Mouse (Mus musculus) Muller cell, postnatal 12 days (primary cell): ENCODE measurements around the gene Rasgrf2.
"Not testable (repeated sequence)": the region's sequence is repeated elsewhere in the genome, so short reads cannot be mapped to it uniquely, and the experiment has no call there.

Source experiments
- DNase-seq: peaks from one replicate; pipeline ENCODE4 v3.0.0-alpha.2; 2015; ENCODE audit errors: inconsistent ontology term

The Rasgrf2 gene

DNA sequence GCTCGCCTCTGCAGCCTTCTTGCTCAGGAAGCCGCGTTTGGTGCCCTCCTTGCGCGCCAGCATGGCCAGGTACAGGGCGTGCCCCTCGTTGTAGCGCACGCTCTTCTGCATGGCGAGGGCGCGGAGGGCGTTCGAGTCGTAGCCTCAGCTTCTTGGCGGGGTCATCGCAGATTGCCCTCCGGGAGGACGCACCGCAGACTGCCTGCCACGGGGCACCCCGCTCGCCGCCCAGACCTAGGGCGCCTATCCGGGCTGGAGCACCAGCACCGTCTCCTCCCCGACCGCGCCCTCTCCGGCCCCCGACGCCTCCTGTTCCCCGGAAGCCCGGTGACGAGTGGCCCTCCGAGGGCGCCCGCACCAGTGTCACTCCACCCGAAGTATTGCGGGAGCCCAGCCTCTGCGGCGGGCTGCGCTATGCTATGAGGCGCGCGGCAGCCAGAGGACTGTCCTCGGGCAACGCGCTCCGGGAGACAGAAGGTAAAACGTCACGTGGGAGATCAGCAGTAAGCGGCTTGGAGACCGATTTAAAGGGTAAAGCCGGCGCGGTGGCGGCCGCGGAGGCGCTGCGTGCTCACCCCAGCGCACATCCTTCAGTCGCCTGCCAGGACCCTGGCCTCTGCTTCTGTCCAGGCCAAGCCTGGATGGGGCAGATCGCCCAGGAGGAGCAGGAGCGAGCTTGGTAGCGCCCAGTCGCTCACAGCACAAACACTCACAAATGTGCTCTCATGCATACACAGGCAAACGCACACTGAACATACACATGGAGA lies at the start of gene Rasgrf2:
Rasgrf2 (minus strand) TSS at position 273 of the 767 bp plus-strand sequence.
- DNase-seq = peak; percentile 58

DNA sequence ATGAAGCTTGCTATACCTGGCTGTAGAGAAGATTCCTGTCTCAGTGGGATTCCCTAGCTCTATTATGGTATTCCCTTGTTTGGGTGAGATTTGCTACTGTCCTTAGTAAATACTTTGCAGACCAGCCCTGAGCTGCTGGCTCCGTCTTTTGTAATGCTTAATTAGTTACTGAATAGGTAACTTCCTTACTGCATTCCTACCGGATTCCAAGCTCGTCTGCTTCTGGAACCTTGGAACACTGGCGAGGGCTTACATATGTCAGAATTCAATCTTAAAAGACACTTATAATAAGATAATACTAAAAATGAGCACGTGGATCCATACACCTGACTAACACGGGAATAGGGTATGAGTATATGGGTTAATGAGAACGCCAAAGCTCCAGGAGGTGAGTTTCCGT lies 41.2 kb upstream of the Rasgrf2 start:
- DNase-seq = not testable (repeated sequence)

DNA sequence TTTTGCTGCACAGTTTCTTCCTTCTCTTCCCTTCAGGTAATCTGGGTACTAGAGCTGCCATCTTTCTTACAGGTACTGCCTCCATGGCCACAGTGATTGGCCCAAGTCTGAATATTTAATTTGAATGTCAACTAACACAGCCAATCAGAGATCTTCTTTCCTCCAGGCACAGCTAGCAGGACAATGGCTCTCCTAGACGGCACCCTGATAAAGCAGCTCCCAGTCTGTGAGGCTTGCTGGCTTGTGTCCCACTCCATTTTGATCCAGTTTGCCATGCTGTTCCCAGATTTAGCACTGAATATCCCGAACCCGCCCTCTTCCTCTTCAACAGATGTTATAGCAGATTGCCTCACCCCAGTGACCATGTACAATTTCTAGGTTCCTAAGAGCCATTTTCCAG lies 19.1 kb upstream of the Rasgrf2 start:
- DNase-seq = no peak

DNA sequence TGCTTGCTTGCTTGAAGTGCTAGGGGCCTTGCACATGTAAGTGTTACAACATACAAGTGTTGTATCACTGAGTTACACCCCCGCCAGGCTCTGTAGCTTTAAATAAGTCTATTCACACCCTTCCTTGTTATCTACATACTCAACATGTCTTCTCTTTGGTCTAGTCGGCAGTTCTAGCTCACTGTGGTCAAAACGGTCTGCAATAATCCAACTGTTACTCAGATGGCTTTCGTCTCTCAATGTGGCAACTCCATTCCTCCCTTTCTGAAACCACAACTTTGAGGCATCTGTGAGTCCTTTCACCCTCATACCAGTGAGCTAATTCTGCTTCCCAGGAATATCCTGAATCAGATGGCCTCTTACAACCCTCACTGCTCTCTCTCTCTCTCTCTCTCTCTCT lies 17.4 kb upstream of the Rasgrf2 start:
- DNase-seq = peak; percentile 36

DNA sequence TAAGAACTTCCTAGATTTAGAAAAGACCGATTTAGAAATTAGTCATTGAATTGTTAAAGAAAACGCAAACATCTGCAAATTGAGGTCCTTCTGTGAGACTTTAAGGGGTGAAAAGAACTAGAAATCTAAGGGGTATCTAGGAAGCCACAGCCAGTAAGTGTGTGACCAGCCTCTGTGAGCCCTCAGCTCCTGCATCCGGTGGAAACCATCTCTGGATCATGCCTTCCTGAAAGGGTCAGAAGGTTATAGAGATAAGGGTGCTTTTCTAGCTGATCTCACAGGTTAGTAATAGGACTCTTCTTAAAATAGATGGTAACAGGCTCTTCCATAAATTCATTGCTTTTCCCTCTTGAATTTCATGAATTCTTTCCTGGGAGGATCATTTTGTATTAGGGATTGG lies 3.3 kb upstream of the Rasgrf2 start:
- no peak for DNase-seq

DNA sequence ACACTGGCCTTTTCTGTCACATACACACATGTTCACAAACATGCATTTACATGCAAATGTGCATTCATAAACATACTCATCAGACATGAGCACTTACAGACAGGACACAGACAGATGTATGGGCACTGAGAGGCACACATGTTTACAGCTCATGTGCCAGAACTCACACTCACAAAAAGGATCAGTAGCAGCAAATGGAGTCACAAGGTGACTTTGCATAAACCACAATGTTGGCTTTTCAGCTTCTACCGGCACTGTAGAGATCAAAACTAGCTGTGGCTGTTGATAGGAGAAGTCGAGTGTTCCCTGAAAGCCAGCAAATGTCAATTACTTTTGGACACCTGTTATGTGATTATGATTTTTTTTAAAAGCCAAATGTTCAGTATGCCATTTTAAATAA lies 1.1 kb upstream of the Rasgrf2 start:
- DNase-seq = no peak

DNA sequence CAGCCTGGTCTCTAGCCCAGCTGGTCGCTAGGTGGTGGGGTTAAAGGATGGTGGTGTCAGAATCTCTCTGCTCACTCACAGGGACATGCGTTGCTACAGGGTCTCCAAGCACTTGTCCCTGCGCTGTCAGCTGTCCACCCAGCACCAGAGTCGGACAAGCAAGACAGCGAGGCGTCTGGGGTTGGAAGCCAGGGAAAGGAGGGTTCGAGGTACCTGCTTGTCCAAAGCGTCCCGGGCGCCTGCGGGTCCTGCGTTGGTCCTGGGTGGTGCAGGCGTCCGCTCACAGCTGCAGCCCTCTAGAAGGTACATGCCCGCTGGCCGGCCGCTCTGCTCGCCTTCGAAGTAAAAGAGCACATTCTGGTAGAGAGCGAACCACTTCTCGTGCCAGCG lies 467 bp downstream of the Rasgrf2 start:
- DNase-seq = no peak

DNA sequence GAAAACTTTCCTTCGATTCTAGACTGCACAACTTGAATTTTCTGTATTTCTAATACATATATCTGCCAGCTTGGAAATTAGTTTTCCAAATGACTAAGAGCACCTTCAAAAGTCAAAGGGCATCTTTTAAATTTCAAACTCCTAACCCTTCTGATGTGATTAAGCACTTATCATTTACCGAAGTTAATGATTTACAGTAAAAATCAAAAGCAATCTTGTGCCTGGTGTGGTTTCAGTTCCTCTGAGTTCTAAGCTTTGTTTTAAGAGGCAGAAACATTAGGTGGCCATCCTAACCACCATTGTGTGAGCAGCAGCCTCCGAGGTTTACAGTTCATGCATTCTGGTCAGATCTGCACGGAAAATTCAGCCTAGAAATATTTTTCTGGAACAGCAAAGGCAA lies 1.6 kb downstream of the Rasgrf2 start:
- DNase-seq = no peak

DNA sequence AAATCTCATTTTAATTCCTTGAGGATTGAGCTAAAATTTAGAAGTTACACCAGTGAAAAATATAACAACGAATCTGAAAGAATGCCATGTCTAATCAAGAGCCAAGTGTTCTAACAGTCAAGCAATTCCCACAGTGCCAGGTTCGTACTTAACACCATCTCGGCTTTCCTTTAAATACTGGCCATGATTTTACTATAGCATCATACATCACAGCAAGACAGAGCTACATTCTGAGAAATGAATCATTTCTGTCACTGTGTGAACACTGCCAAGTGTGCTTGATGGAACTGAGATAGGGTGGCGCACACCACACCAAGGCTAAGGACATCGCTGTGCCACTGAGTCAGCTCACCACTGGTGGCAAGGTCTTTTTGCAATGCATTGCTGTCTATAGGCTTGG lies 5.6 kb downstream of the Rasgrf2 start:
- no peak for DNase-seq

DNA sequence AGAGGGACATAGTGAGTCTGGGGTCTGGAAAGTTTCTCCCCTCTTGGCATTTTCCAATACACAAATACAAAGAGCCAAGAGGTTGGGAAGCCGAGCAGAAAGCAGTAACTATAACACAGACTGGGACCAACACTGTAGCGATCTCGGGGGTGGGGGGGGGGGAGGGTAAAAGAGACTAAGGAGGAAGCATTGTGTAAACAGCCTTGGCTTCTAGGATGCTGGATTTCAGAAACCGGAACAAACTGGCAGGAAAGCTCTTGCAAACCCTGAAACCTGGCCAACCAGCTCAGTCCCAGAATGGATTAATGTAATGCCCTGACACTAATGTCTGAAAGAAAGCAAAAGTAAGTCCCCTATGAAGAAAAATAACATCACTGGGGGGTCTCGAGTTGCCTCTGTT lies 11.8 kb downstream of the Rasgrf2 start:
- DNase-seq = no peak

DNA sequence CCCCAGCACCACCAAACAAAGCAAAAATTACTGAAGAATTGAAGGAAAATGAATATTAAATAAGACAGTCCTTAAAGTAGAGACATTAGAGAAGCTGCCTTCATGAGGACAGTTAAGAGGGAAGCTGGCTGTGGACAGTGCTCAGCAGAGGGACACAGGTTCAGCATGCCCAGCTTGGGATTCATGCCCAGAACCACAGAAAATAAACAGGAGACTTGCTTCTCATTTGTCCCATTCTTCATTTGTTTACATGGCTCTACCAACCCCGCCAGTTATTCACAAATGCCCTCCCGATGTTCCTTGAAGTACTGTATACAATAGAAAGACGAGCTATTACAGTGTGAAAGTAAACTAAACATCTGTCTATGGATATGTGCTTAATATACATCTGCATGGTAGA lies 17.4 kb downstream of the Rasgrf2 start:
- no peak for DNase-seq

DNA sequence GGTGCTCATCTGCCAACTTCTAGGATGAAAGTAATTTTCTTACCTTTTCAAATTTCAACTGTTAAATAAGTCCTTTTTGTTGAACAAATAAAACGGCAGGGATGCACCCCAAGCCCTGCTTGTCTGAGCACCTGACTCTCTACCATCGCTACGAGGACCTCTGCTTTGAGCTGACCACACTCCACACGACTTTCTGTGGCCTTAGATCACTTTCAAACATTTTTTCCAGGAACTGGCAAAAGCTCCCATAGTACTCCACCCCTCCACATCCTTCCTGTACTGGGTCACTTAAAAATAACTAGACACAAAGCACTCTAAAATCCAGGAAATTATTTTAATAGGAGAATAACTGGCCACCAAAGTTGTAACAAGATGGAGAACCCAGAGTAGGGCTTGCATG lies 23.2 kb downstream of the Rasgrf2 start:
- DNase-seq = no peak

DNA sequence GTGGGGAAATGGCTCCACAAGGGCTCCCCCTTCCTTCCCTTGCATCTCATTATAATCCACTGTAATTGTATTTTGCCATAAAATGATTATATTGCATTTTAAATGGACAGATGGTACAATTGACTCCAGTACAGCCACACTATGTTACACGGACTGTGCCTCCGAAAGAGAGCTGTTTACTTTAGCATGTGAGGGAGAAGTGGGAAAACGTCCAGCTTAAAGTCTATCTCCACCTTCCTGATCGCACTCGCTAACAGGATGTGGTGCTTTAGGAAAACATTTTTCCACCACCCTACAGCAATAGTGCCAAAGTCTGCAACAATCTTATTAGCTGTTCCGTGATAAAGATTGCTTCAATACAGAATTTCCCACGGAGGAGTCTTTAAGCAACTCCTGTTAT lies 27.2 kb downstream of the Rasgrf2 start:
- DNase-seq = no peak

DNA sequence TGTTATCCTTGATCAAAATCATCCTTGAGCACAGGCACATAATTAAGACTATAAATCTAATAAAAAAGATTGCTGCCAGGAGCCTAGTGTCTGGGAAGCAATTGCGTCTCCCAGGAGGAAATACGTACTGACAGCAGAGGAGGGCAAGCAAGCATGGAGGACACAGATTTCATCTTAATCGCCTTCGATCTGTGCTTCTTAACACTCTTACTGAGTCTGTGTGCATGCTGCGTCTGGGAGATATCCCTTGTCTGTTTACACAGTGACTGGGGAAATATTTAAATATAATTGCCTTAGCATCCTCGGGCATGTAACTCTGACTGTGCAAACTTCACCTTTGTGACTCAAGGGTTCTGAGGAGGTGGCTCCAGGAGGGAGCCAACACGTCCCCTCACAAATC lies 33.0 kb downstream of the Rasgrf2 start:
- no peak for DNase-seq

DNA sequence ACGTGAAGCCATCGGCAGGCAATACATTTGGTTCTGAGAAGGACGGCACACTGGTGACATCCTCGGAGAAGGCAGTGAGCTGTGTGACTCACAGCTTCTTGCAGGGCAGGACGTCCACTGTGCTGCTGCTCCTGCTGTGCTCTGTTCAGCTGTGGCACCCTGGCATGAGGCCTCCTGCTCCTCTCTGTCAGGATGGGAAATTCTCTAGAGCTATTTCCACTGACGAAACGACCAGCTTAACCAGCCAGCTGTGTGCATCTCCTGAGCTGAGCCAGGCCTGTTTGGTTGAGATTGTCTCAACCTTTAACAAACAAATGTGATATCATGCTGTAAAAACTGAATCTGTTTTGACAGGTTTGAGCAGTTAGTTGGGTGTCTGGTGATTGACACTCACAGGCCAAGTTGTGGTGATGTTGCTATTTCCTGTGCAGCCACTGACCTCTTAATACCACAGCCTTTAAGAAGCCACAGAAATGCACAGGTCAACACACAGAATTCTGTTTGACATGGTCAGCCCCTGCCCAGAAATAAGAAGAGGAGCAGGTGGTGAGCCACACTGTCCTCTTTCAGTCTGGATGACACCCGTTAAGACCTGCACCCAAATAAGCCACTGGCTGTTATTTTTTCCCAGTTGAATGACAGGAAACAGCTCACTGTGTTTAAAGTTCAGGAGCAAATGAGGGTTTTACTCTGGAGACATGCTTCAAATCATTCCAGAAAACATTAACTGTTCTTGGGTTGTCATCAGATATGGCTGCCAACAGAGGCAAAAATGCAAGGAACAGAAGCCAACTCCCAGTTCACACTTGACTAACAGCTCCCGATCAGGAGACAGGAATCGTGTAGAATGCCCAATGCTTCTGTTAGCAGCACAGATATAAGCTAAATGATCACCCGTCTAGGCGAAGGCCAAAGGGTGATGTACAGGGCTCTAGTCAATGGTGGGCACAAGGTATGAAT lies 36.0 kb downstream of the Rasgrf2 start:
- peak; percentile 86 for DNase-seq

DNA sequence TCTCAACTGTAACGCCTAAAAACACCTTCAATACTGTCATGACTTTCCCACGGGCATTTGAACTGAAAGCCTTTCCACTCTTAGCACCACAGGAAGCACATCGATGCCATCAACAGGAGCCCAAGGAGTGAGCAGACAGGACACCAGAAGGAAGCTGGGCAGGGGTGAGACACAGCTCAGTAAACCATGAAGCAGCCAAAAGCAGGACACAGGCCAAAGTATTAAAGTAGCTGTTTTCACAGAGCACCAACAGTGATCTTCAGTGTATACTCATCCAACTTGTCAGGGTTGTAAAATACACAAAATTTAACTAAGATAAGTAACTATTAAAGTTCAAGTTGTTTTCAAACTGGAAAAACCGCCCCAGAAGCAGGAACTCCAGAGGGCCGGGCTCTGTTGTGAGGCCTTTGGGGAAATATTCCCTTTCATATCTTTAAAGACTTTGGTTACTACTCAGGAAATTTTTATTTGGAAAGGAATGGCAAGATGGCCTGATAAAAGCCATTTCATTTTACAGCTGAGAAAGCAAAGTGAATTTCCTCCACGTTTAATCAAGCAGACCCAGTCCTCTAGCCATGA lies 37.7 kb downstream of the Rasgrf2 start:
- no peak for DNase-seq

DNA sequence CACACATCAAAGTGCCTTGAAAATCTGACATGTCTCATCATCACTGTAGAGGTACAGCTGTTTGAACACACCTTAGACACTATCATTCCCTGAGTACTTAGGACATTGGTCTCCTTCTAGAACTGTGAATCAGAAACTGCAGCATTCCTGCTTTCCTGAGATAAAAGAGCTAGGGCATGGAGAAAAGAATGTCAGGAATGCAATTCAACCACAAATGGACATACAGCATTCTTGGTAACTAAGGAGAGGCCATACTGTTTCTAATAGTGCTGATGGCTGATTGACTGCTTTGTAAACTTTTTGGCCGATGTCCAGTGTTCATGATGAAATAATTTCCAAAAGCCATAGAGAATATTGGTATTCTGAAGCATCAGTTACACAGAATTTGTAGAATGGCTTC lies 58.3 kb downstream of the Rasgrf2 start:
- peak; percentile 98 for DNase-seq

DNA sequence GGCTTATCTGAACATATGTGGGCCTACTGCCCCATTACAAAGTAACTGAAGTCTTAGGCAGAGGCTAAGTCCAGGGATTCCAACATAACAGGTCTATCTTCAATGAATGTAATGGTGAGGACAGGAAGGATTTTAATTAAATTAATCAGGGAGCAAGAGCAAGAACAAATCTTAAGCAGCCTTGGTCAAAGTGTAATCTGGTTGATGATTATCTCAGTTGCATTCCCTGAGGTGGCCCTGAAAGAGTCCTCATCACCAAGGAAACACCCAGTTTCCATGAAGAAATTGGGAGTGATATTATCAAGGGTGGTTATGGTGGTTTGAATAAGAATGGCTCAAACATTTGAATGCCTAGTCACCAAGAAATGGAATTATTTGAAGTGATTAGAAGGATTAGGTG lies 62.8 kb downstream of the Rasgrf2 start:
- DNase-seq = no peak

DNA sequence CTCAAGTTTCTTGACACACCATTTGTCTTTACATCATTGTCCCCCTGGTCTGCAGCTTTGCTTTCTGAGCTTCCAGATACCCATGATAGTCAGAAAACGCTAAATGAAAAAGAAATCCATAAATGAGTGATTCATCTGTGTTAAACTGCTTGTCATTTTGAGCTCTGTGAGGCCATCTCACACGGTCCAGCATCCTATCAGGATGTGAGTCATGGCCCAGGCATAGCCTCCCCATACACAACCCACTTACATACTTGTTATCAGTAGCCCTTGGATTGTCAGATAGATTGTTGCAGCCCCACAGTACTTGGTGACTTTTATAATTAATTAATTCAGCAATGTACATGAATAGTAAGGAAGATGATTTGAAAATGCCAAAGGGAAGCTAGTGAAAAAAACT lies 63.6 kb downstream of the Rasgrf2 start:
- peak; percentile 27 for DNase-seq

DNA sequence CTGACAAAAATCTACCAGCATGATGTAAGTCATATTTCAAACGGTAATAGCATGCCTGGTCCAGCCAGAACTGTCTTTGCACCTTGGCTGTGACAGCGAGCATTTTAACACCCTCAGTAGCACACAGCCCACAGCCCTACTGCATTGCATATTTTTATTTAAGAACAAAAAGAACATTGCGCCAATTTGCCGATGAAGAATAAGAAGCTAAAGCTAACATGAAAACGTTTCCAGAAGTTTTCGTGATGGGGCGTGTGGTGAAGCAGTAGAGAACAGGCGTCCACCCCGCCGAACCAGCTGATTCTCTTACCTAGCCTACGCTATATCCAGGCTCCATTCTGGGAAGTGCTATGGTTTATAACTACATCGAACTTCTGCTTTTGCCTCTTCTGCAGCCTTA lies 77.7 kb downstream of the Rasgrf2 start:
- DNase-seq = no peak

DNA sequence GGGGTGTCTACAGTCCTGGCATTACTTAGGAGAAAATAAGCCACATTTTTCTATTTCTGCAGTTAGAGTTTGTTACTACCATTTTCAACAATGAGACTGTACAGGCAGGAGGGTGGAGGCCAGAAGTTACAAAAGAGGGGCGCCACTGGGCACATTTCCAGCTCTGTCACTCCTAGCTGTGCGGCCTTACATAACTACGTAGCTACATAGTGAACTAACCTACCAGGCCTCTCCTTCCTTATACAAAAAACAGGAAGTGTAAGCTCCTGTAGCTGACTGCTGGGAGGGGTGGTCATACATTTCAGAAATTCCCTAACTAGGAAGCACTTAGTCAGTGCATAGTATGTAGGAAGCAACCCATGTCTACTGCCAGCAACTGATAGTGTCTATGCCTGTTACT lies 78.5 kb downstream of the Rasgrf2 start:
- no peak for DNase-seq

DNA sequence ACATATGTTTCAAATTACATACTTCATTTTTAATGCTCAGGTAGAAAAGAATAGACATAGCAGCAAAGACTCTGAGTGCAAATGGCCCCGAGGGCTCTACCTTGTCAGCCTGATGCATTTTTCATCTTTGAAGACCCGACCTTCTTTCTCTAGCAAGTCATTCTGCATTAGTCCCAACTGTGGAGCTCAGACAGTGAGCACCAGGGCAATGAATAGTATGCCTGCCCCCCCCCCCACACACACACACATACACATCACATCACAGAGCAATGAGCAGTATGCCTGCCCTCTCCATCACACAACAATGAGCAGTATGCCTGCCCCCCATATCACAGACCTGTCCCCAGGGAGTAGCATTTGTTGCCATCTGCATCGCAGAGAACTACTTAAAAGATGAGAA lies 80.2 kb downstream of the Rasgrf2 start:
- DNase-seq = no peak
